Mouse (Mus musculus): ENCODE measurements at regions not wholly inside any gene's neighbourhood (a gene's known extent, or its start where the extent isn't known, plus 50 kb on each side); places are given as distances from the start of the nearest gene placed in this dataset.

- TF ChIP-seq CTCF (IDR thresholded peaks at IDR 0.05) (no peak), EP300 (IDR thresholded peaks at IDR 0.05) (no peak)
Measured at GRCm38 (mm10) chr13:42358588-42358987, 57.3 kb downstream of the Edn1 start.
